Comparison of ENCODE assay signal across 18 mouse cellular contexts in genomic region chr15:59167937-59168659, GRCm38 (mm10).
DNase-seq lines count a peak whose midpoint lies in the region; ATAC-seq and TF ChIP-seq lines count a peak whose summit lies in the region.
"Had no signal": no experiment of that assay in that cellular context is flagged by ENCODE, and none has a peak within 500 bp of the region (broad histone marks: within the 10 kb centered on the region; RNA-seq: fewer than 3 reads in every experiment).

No protein-coding gene starts in this region.

- H3K27ac ChIP-seq in kidney, embryonic 14.5 days (ENCODE audit: low read depth, low read length) = no peak overlapping the region
- H3K27ac ChIP-seq in kidney, embryonic 15.5 days = peak overlapping the region; percentile 61; the same call in 1 of the 2 replicates
- H3K27ac ChIP-seq: heart, embryonic 15.5 days; hindbrain, embryonic 15.5 days; limb, embryonic 10.5 days; liver, embryonic 15.5 days; macrophage had no signal

- no peaks in the 10 kb centered on the region for H3K9me3 ChIP-seq in kidney, embryonic 14.5 days (ENCODE audit: control insufficient read depth, low read length)
- peaks cover 5% of the 10 kb centered on the region for H3K9me3 ChIP-seq in kidney, embryonic 15.5 days (replicated peaks)
- H3K9me3 ChIP-seq: heart, embryonic 15.5 days; hindbrain, embryonic 15.5 days; liver, embryonic 15.5 days had no signal

- intact Hi-C loops in gastrocnemius, postnatal 14 days (cut with DNase I; ENCODE audit: low total_unique reads) = no loop called here

- H3K4me1 ChIP-seq in kidney, embryonic 14.5 days (ENCODE audit: control insufficient read depth, insufficient read depth, low read length) = no peaks in the 10 kb centered on the region
- peaks cover 5% of the 10 kb centered on the region for H3K4me1 ChIP-seq in kidney, embryonic 15.5 days
- H3K4me1 ChIP-seq: hindbrain, embryonic 15.5 days; limb, embryonic 10.5 days; liver, embryonic 15.5 days had no signal

- H3K36me3 ChIP-seq in kidney, embryonic 14.5 days (ENCODE audit: control insufficient read depth, insufficient read depth, low read length) = no peaks in the 10 kb centered on the region
- H3K36me3 ChIP-seq in kidney, embryonic 15.5 days = no peaks in the 10 kb centered on the region
- no peaks in the 10 kb centered on the region for H3K36me3 ChIP-seq in myocyte (ENCODE audit: control insufficient read depth, insufficient read depth)
- H3K36me3 ChIP-seq: heart, embryonic 15.5 days; hindbrain, embryonic 15.5 days; limb, embryonic 10.5 days; liver, embryonic 15.5 days had no signal

- no peak overlapping the region for H3ac ChIP-seq in myocyte (ENCODE audit: control insufficient read depth, insufficient read length)

- DNase-seq in kidney, adult 11 months = no peak
- peak; percentile 12 to 17 for DNase-seq in urinary bladder, postnatal 36 days (ENCODE audit: low spot score in 2 of 2)
- no peak for DNase-seq in urinary bladder, adult 2 months (ENCODE audit: low spot score)
- DNase-seq in neural tube, embryonic 10.5 days (ENCODE audit: extremely low spot score, low spot score) = no peak
- DNase-seq in gastrocnemius, postnatal 14 days = no peak
- DNase-seq: adrenal gland, postnatal 25 days; cerebellum, adult 9-10 months; gastrocnemius, postnatal 36 days; liver; right cerebral cortex, postnatal 14 days had no signal

- no peak overlapping the region for H3K9ac ChIP-seq in kidney, embryonic 14.5 days (ENCODE audit: low read depth, low read length)
- H3K9ac ChIP-seq in kidney, embryonic 15.5 days = no peak overlapping the region
- H3K9ac ChIP-seq: heart, embryonic 15.5 days; hindbrain, embryonic 15.5 days; liver, embryonic 15.5 days had no signal

- WGBS in kidney, embryonic 14.5 days = 74% methylated on average over 8 of the region's 8 CpGs
- WGBS in kidney, embryonic 15.5 days = 64% methylated on average over 8 of the region's 8 CpGs

- H3K79me2 ChIP-seq in myocyte (ENCODE audit: control insufficient read depth, insufficient read depth) = no peaks in the 10 kb centered on the region

- peak; percentile 49; the same call in 1 of the 2 replicates for ATAC-seq in kidney, embryonic 14.5 days (ENCODE audit: low FRiP score, low TSS enrichment)
- ATAC-seq in kidney, embryonic 15.5 days (replicated peaks; ENCODE audit: low FRiP score) = peak; percentile 49; the same call in 1 of the 2 replicates

- TF ChIP-seq POLR2A in myocyte (IDR thresholded peaks at IDR 0.05; ENCODE audit: insufficient read length, low read depth) = no peak

- H3K4me2 ChIP-seq in kidney, embryonic 14.5 days (replicated peaks; ENCODE audit: low read depth, low read length) = no peak overlapping the region
- H3K4me2 ChIP-seq in kidney, embryonic 15.5 days = no peak overlapping the region
- peak overlapping the region; percentile 56 for H3K4me2 ChIP-seq in myocyte (ENCODE audit: low read depth)
- H3K4me2 ChIP-seq: heart, embryonic 15.5 days; hindbrain, embryonic 15.5 days; liver, embryonic 15.5 days had no signal

- H3K27me3 ChIP-seq in kidney, embryonic 14.5 days (ENCODE audit: control insufficient read depth, insufficient read depth, low read length) = no peaks in the 10 kb centered on the region
- no peaks in the 10 kb centered on the region for H3K27me3 ChIP-seq in kidney, embryonic 15.5 days
- no peaks in the 10 kb centered on the region for H3K27me3 ChIP-seq in myocyte (ENCODE audit: control insufficient read depth, insufficient read depth, insufficient read length)
- H3K27me3 ChIP-seq: heart, embryonic 15.5 days; hindbrain, embryonic 15.5 days; liver, embryonic 15.5 days had no signal

- H3K4me3 ChIP-seq in kidney, embryonic 14.5 days (ENCODE audit: low read length) = no peak overlapping the region
- no peak overlapping the region for H3K4me3 ChIP-seq in kidney, embryonic 15.5 days (replicated peaks)
- no peak overlapping the region for H3K4me3 ChIP-seq in myocyte
- H3K4me3 ChIP-seq: heart, embryonic 15.5 days; hindbrain, embryonic 15.5 days; limb, embryonic 10.5 days; liver, embryonic 15.5 days had no signal

TF ChIP-seq in myocyte, 11 proteins besides CTCF, POLR2A, EP300 and RAD21:
- no peak for TF ChIP-seq E2F4 (IDR thresholded peaks at IDR 0.05; ENCODE audit: insufficient read depth)
- peak in 2 of 3 experiments; percentile 77 to 90 for TF ChIP-seq MYOG (IDR thresholded peaks at IDR 0.05; ENCODE audit: control insufficient read depth in 1 of 3, insufficient read depth in 1 of 3, insufficient read length in 2 of 3, low read depth in 2 of 3)
- TF ChIP-seq REST (IDR thresholded peaks at IDR 0.05; ENCODE audit: insufficient read depth, insufficient read length) = no peak
- no peak for TF ChIP-seq USF1 (IDR thresholded peaks at IDR 0.05; ENCODE audit: low read depth)
- TF ChIP-seq MYOD1 (IDR thresholded peaks at IDR 0.05; ENCODE audit: control insufficient read depth in 1 of 3, insufficient read length in 2 of 3, low read depth in 2 of 3) = peak; percentile 56 to 95 (median 78)
- TF ChIP-seq TCF3 (IDR thresholded peaks at IDR 0.05; ENCODE audit: insufficient read length, low read depth) = peak; percentile 70
- no peak for TF ChIP-seq POLR2AphosphoS2 (IDR thresholded peaks at IDR 0.05; ENCODE audit: insufficient read length, low read depth)
- no peak for TF ChIP-seq MAX (IDR thresholded peaks at IDR 0.05; ENCODE audit: low read depth)
- TF ChIP-seq TCF12 (IDR thresholded peaks at IDR 0.05; ENCODE audit: insufficient read depth, poor library complexity, severe bottlenecking) = peak; percentile 67
- no peak for TF ChIP-seq SRF (IDR thresholded peaks at IDR 0.05; ENCODE audit: control insufficient read depth, insufficient read length, low read depth)
- TF ChIP-seq CEBPB (IDR thresholded peaks at IDR 0.05; ENCODE audit: insufficient read depth, poor library complexity, severe bottlenecking) = no peak

Comparison
In these comparisons a context has a peak if more than half of its experiments do, and no peak if none do; other contexts are left out.
1. DNase-seq: peak in urinary bladder, postnatal 36 days (2 of 2); none in kidney, adult 11 months (single experiment), urinary bladder, adult 2 months (single experiment), neural tube, embryonic 10.5 days (single experiment) and gastrocnemius, postnatal 14 days (single experiment).